Mouse (Mus musculus) heart, postnatal 10 days (tissue): ENCODE measurements around the gene Ttc25. TPM values are rescaled to one million over a fixed set of nuclear protein-coding genes. Genes with fewer than 3 reads are reported as not detected.
"Not testable (repeated sequence)": the region's sequence is repeated elsewhere in the genome, so short reads cannot be mapped to it uniquely, and the experiment has no call there.

Source experiments
- DNase-seq, 2 experiments: peaks; one replicate each; pipeline ENCODE4 v3.0.0; 2021
- intact Hi-C: fragments of 180-260 bp; cut with DNase I; formaldehyde crosslinking; loops from one replicate; pipeline ENCODE4 v1.15.1; 2025
- total RNA-seq, 2 experiments: library from RNA; stranded (reverse); gene quantifications; 2 replicates each; pipeline ENCODE4 v1.2.3; 2021

The Ttc25 gene
- total RNA-seq, 2 experiments from 2014 or later = 0.17 to 0.38 TPM

- DNase-seq = no peak
- intact Hi-C loops = no loop called here
Observed at GRCm38 (mm10) chr11:100567815-100568245, 22.4 kb downstream of the Ttc25 start.

GRCm38 (mm10) chr11:100568692-100569091 is 23.3 kb downstream of the Ttc25 start:
- intact Hi-C loops = no loop called here
- no peak for DNase-seq

DNA sequence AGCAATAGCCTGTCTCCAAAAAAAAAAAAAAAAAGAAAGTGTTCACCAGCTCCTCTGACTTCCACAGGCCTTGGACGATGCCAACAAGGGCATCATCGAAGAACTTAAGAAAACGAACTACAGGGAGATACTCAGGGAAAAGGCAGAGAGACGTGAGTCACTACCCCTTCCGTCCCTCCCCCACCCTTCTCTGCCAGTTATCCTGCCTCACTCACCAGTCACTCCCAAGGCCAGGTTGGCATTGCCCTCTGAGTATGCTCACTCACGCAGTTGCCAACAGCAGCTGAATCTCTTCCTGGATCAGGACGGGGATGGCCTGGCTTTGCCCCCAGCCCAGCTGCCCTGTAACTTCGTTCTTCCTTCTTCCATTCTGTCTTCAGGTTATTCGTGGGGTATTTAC is 24.4 kb downstream of the Ttc25 start:
- intact Hi-C loops = loop anchor here (1.0 to 5.0 kb wide), 4 partner anchors 55 to 193 kb away; partner anchors contain the start of gene Hcrt

DNA sequence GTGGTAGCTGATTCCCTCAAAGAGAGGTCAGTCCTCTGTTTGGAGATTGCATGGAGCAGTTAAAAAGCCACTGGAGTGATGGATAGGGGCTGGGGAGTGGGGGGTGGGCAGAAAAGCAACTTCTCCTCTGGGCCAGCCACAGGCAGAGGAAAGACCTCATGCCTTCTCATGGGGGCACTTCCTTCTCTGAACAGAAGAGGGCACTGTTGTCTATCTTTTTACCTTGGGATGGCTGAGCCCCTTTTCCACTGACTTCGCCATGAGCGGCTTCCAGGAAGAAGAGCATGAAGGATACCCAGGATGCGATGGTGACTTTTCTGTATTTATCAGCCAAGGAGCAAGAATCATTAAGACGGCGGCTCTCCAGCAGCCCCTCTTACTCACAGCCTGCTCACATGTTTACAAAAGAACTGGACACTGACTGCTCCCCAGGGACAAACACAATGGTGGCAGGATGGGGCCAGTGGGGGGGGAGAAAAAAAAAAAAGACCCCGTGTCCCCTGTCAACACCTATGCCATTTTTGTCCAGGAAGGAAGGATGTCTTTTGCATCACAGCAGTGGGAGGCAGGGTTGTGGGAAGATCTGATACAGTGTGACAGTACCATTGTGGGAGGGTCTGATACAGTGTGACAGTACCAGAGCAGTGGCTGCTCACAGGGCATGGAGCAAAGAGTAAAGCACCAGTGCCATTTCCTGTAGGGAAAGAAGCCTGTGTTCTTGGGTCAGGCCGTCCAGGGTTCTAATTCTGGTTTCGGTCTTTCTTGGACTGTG is 25.2 kb downstream of the Ttc25 start:
- intact Hi-C loops = loop anchor here (1.0 to 5.0 kb wide), 4 partner anchors 54 to 192 kb away; partner anchors contain the start of gene Hcrt
- peak; percentile 86 to 90 for DNase-seq

More for the DNA sequence above, 24.4 kb downstream of the Ttc25 start:
- no peak for DNase-seq

- intact Hi-C loops = loop anchor here (2.0 to 5.0 kb wide), 2 partner anchors 54 to 191 kb away; partner anchors contain the start of gene Hcrt
- DNase-seq = peak in 1 of 2 experiments; percentile 31
Observed at GRCm38 (mm10) chr11:100571202-100571567, 25.8 kb downstream of the Ttc25 start.

DNA sequence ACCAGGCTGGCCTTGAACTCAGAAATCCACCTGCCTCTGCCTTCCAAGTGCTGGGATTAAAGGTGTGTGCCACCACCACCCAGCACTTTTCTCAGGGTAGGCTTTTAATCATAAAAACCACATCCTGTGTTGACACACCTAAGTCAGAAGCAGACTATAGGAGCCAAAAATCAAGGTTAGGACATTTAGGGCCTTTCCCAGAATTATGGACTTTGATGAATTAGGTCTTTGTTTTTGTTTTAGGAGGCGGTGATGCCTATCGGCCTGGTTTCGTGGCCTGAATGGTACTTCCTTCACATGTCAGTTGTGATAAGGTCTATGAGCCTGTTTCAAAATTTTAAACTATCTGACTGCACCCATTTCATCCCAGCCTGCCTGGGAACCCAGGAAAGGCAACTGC is 28.8 kb downstream of the Ttc25 start:
- intact Hi-C loops = loop anchor here (5.0 kb wide), 1 partner anchor 188 kb away; the partner anchor contains the start of gene Hcrt
- no peak for DNase-seq

GRCm38 (mm10) chr11:100574708-100575483 is 29.5 kb downstream of the Ttc25 start, which contains the start of gene Cnp:
Gene Cnp, plus strand, starts transcription at chr11:100574904.
- peak; percentile 80 to 81 for DNase-seq
- intact Hi-C loops = loop anchor here (5.0 kb wide), 1 partner anchor 187 kb away; the partner anchor contains the start of gene Hcrt

GRCm38 (mm10) chr11:100575484-100575855 is 30.1 kb downstream of the Ttc25 start:
- intact Hi-C loops = no loop called here
- DNase-seq = no peak

DNA sequence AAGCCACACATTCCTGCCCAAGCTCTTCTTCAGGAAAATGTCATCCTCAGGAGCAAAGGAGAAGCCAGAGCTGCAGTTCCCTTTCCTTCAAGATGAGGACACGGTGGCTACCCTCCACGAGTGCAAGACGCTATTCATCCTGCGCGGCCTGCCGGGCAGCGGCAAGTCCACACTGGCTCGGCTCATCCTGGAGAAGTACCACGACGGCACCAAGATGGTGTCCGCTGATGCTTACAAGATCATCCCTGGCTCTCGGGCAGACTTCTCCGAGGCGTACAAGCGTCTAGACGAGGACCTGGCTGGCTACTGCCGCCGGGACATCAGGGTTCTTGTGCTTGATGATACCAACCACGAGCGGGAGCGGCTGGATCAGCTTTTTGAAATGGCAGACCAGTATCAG is 30.8 kb downstream of the Ttc25 start:
- no peak for DNase-seq
- intact Hi-C loops = no loop called here

DNA sequence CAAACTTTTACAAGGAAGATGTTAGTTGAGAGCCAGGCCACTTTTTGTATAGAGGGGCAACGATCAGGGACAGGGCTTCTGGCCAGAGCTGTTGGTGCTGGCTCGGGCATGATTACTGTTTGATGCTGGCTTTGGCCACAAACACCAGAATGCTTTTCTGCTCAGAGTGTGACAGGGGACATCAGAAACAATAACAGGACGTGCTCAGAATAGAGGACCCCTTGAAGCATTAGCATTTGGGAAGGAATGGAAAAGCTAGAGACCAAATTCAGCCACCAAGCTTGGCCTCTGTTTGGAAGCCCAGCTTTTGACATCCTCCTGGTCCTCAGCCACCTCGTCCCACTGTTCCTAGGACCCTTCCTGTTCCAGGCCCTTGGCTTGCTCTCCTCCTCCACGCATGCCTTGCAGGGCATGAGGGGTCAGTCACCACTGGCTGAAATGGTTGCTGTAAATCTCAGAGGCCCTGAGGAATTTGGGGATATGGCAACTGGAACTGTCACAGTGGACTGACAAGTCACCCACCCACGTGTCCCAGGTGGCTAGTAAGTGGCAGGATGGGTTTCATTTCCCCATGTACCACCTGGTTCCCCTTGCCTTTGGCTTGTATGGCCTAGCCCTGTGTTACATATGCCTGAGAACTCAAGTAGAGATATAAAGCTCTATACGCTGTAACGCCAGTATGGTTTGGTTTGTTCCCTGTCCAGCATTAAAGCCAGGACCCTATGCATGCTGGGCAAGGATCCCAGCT is 32.6 kb downstream of the Ttc25 start:
- intact Hi-C loops = no loop called here

DNA sequence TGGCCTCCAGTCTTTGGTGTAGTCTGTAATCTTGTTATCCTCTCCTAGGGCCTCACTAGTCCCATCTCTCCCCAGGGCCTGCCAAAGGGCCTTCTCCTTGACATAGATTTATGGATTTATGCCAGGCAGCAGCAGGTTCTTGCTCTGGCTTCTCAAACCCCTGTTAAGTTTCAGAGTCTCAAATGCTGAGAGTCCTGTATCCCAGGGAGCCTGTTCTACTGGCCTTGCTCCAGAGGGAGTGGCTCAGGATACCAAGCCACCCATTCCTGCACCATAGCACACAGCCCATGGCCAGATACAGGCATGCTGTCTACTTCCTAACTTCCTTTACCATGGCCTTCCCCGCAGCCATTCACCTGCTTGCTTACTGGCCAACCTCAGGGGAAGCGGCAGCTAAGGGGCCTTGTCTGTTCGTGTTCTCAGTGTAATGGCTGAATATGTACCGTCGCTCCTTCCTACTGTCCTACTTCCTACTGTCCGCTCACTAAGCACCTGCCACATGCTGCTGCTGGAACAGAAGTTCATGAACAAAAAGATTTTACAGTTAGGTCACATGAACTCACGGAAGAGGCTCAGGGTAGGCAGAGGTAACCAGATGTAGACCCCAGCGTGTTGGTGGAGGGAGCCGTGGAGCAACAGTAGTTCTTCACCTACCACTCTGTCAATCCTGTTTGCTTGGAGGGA is 33.9 kb downstream of the Ttc25 start:
- intact Hi-C loops = no loop called here
- DNase-seq = no peak

More for the DNA sequence above, 32.6 kb downstream of the Ttc25 start:
- no peak for DNase-seq

DNA sequence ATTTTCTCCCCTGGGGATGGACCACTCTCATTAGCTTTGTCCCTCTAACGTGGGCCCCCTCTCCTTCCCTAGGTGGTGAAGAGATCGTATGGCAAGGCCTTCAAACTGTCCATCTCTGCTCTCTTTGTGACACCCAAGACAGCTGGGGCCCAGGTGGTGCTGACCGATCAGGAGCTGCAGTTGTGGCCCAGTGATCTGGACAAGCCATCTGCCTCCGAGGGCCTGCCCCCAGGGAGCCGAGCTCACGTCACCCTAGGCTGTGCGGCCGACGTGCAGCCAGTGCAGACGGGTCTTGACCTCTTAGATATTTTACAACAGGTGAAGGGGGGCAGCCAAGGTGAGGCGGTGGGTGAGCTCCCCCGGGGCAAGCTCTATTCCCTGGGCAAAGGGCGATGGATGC is 34.9 kb downstream of the Ttc25 start:
- intact Hi-C loops = no loop called here
- no peak for DNase-seq

DNA sequence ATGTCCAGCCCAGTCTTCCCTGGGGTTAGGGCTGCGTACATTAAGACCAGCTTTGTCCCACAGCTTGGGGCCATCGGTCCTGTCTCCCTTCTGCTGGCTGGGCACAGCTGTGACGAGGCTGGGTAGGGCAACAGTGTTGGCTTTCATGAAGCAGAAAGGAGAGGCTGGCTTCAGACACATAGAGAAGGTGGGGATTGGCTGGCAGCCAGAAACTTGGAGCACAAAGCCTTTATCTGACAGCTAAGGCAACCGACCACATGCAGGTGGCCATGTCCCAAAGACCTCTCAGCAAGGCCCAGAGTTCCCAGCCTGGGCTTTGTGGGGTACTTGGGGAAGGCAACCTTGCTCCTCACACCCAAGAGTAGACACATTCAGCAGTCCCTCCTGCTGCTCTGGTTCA is 36.3 kb downstream of the Ttc25 start:
- intact Hi-C loops = no loop called here
- peak; percentile 68 to 78 for DNase-seq

DNA sequence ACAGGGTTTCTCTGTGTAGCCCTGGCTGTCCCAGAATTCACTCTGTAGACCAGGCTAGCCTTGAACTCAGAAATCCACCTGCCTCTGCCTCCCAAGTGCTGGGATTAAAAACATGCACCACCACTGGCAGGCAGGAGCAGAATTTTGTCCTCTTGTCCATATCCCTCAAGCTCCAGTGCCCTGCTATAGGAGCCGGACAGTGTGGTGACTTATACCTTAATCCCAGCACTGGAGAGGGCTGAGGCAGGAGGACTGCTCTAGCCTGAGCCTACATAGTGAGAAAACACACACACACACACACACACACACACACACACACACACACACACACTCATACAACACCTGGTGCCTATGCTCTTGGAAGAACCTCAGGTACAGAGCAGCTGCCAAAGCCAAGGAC is 37.0 kb downstream of the Ttc25 start:
- intact Hi-C loops, DNase-seq: not testable (repeated sequence)

GRCm38 (mm10) chr11:100582836-100583235 is 37.4 kb downstream of the Ttc25 start:
- DNase-seq = no peak
- intact Hi-C loops = no loop called here

- intact Hi-C loops = no loop called here
Observed at GRCm38 (mm10) chr11:100584561-100584961, 39.2 kb downstream of the Ttc25 start.

DNA sequence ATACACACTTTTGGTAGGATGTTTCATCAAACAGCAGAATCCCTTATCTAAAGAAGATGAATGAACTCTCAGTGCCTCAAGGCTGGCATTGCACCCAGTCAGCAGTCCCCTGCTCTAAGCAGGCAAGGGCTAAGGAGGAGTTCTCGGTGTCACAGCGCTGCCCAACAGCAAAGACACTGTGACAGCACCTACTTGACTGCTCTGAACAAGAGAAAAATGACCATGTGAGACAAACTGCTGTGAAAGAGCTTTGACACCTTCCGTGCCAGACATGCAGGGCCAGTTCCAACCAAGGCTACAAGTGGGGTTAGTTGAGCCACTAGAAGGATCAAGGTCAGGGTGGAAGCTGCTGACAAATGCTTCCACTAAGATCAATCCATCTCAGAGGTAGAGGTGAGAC is 39.7 kb downstream of the Ttc25 start:
- no peak for DNase-seq
- intact Hi-C loops = no loop called here

More at GRCm38 (mm10) chr11:100584561-100584961, 39.2 kb downstream of the Ttc25 start:
- DNase-seq = no peak

GRCm38 (mm10) chr11:100588462-100588861 is 43.1 kb downstream of the Ttc25 start:
- intact Hi-C loops = no loop called here
- no peak for DNase-seq

GRCm38 (mm10) chr11:100592346-100593046 is 47.1 kb downstream of the Ttc25 start:
- DNase-seq = no peak
- intact Hi-C loops = no loop called here
